Mouse (Mus musculus): Measurements from ENCODE around the gene Astl. TPM values are rescaled to one million over a fixed set of nuclear protein-coding genes. Genes with fewer than 3 reads are reported as not detected.
A peak's percentile ranks its signal among the peaks of the same experiment; 100 is the strongest.

Astl gene
- polyA plus RNA-seq, 1 experiment from 2014 or later = not detected

GRCm38 (mm10) chr2:127394606-127395161, 56.2 kb downstream of the Astl start:
- Histone ChIP-seq H3K4me2 (ENCODE audit: low read depth, low read length) (no peak overlapping the region), H3K9ac (ENCODE audit: low read depth, low read length) (no peak overlapping the region), H3K4me3 (ENCODE audit: low read depth, low read length) (no peak overlapping the region), H3K27me3 (ENCODE audit: control insufficient read depth, insufficient read depth, low read depth, low read length) (no peaks in the 10 kb centered on the region), H3K9me3 (replicated peaks; ENCODE audit: control insufficient read depth, low read length) (no peaks in the 10 kb centered on the region), H3K36me3 (ENCODE audit: control insufficient read depth, insufficient read depth) (no peaks in the 10 kb centered on the region), H3K27ac (ENCODE audit: low read length) (no peak overlapping the region), H3K4me1 (ENCODE audit: control insufficient read depth, low read depth, low read length) (no peaks in the 10 kb centered on the region)
- peak; percentile 28 for ATAC-seq (ENCODE audit: low read depth)
- 70% methylated on average over 5 of the region's 5 CpGs for whole genome bisulfite sequencing (ENCODE audit: insufficient replicate concordance)

- Histone ChIP-seq H3K4me3 (ENCODE audit: low read depth, low read length) (no peak overlapping the region), H3K36me3 (ENCODE audit: control insufficient read depth, insufficient read depth) (no peaks in the 10 kb centered on the region), H3K9ac (ENCODE audit: low read depth, low read length) (no peak overlapping the region), H3K4me2 (ENCODE audit: low read depth, low read length) (no peak overlapping the region), H3K27ac (ENCODE audit: low read length) (no peak overlapping the region), H3K27me3 (ENCODE audit: control insufficient read depth, insufficient read depth, low read depth, low read length) (no peaks in the 10 kb centered on the region), H3K4me1 (ENCODE audit: control insufficient read depth, low read depth, low read length) (no peaks in the 10 kb centered on the region), H3K9me3 (replicated peaks; ENCODE audit: control insufficient read depth, low read length) (no peaks in the 10 kb centered on the region)
- ATAC-seq (ENCODE audit: low read depth) = peak; percentile 78
- 70% methylated on average over 7 of the region's 7 CpGs for WGBS (ENCODE audit: insufficient replicate concordance)
These were observed 60.3 kb downstream of the Astl start for GRCm38 (mm10) chr2:127398738-127399137.

Other genes with a start within 250 kb of the Astl start
- gene Ncaph, start 204.7 kb upstream of the Astl start, polyA plus RNA-seq (2015; fragmentation: Nextera tagmentation; extraction: Ambion mirVana) = 54.8 and 60.1 TPM in 2 replicates
- 21.7 and 21.9 TPM in 2 replicates for gene Itpripl1, start 195.2 kb upstream of the Astl start, polyA plus RNA-seq (2015; fragmentation: Nextera tagmentation; extraction: Ambion mirVana)
- 0.68 and 0.70 TPM in 2 replicates for gene 1810024B03Rik, start 130.4 kb upstream of the Astl start, polyA plus RNA-seq (2015; fragmentation: Nextera tagmentation; extraction: Ambion mirVana)
- 23.3 and 28.2 TPM in 2 replicates for gene Snrnp200, start 130.3 kb upstream of the Astl start, polyA plus RNA-seq (2015; fragmentation: Nextera tagmentation; extraction: Ambion mirVana)
- gene Ciao1, start 90.8 kb upstream of the Astl start, polyA plus RNA-seq (2015; fragmentation: Nextera tagmentation; extraction: Ambion mirVana) = 34.7 and 39.8 TPM in 2 replicates
- 10.3 and 10.7 TPM in 2 replicates for gene Tmem127, start 90.7 kb upstream of the Astl start, polyA plus RNA-seq (2015; fragmentation: Nextera tagmentation; extraction: Ambion mirVana)
- 32.7 and 34.9 TPM in 2 replicates for gene Stard7, start 68.4 kb upstream of the Astl start, polyA plus RNA-seq (2015; fragmentation: Nextera tagmentation; extraction: Ambion mirVana)
- 1.8 and 2.2 TPM in 2 replicates for gene Dusp2, start 2.5 kb upstream of the Astl start, polyA plus RNA-seq (2015; fragmentation: Nextera tagmentation; extraction: Ambion mirVana)
- gene Adra2b, start 24.6 kb downstream of the Astl start, polyA plus RNA-seq (2015; fragmentation: Nextera tagmentation; extraction: Ambion mirVana) = 16.7 and 19.2 TPM in 2 replicates
- 0.28 and 0.38 TPM in 2 replicates for gene Gpat2, start 86.6 kb downstream of the Astl start, polyA plus RNA-seq (2015; fragmentation: Nextera tagmentation; extraction: Ambion mirVana)
- gene Fahd2a, start 105.9 kb downstream of the Astl start, polyA plus RNA-seq (2015; fragmentation: Nextera tagmentation; extraction: Ambion mirVana) = 15.6 and 15.8 TPM in 2 replicates
- 0.23 and 0.31 TPM in 2 replicates for gene Kcnip3, start 183.5 kb downstream of the Astl start, polyA plus RNA-seq (2015; fragmentation: Nextera tagmentation; extraction: Ambion mirVana)
- gene Prom2, start 202.8 kb downstream of the Astl start, polyA plus RNA-seq (2015; fragmentation: Nextera tagmentation; extraction: Ambion mirVana) = 0.05 TPM in 1 of 2 replicates, not detected in the other
- 1.0 and 1.1 TPM in 2 replicates for gene Zfp661, start 248.5 kb downstream of the Astl start, polyA plus RNA-seq (2015; fragmentation: Nextera tagmentation; extraction: Ambion mirVana)
- gene Mrps5, start 248.6 kb downstream of the Astl start, polyA plus RNA-seq (2015; fragmentation: Nextera tagmentation; extraction: Ambion mirVana) = 65.0 and 72.5 TPM in 2 replicates